Mouse (Mus musculus) heart, postnatal 4 days (tissue): Measurements from ENCODE around the gene Lrrk1. TPM values are rescaled to one million over a fixed set of nuclear protein-coding genes. Genes with fewer than 3 reads are reported as not detected.

Source experiments
- DNase-seq: peaks from one replicate; pipeline ENCODE4 v3.0.0; 2021
- total RNA-seq, 2 experiments: library from RNA; stranded (reverse); gene quantifications; 2 replicates each; pipeline ENCODE4 v1.2.3; 2021

The Lrrk1 gene
- total RNA-seq, 2 experiments from 2014 or later: 11.9 to 14.0 TPM

DNA sequence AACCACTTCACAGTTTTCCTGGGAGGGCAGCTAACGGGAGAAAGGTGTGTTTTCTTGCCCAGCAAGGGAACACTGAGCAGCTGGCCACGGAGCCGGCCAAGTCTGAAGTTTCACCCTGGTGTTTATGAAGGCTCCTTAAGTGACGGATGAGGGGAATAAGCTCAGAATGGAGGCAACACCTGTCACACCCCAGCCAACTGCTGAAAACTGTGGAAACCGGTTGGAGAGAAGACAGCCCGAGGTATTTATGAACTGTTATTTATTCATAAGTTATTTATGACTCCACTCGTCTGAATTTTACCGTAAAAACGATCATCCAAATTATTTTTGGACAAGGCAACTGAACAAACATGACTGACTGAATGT, 90.5 kb downstream of the Lrrk1 start:
- DNase-seq: no peak

DNA sequence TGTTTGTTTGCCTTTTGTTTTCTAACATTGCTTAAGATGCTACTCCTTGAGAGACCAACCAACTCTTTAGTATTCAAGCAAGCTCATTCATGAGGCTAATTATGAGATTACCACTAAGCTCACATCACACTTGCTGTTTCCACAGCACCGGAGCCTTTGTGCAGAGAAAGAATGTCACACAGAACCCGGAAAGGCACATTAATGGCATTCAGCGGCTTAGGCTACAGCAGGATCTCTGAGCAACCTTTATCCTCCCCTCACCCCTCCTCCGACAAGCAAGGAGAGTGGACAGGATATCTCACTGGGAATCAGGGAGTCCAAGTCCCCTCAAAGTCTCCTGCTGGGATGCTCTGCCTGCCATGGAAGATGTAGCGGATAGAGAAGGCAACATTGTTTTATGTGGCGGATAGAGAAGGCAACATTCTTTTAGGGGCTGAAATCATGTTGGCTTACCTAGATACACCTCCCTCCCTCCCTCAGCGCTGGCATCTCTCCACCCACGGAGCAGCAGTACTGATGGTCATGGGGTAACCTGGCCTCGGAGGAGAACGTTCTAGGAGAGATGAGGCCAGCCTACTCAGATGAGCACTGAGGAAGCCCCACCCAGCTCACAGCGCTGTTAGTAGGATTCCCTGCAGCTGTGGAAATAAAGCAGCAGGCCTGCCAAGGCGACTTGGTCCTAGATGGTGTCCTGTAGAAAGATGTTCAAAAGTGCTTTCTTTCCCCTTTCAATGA, 91.1 kb downstream of the Lrrk1 start:
- no peak for DNase-seq

DNA sequence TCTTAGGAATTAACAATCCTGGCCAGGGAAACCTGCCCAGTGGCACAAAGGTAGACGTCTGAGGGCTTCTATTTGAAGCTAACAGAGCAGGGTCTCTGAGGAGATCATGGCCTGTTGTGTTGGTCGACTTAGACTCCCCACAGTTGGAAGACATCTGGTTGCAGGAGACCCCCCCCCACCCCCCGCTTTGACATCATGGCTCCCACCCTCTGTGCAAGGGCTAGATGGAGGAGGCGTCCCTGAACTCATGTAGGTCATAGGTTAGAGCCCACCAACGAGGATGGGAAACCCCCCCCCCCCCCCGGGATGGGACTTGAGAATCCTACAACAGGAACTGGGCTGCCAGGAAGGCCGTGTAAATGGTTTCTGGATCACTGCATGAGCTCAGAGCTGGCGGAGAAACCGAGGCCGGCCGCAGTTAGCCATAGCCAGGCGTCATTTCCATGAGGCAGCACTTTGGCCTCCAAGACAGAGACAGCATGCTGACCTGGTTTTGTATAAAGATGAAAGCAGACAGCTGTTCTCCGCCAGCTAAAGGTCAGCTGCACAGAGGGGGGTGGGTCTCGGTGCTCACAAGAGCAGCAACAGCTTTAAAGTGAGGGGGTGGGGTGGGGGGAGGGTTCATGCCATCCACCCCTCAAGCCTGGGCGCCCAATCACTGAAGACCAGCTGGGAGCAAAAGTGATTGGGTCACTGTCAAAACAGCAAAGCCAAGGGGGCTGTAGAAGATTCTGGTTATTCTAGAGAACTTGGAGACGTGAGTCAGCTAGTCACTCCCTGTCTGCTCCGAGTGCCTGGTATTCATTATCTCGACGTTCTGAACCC, 95.4 kb downstream of the Lrrk1 start:
- DNase-seq: no peak

DNA sequence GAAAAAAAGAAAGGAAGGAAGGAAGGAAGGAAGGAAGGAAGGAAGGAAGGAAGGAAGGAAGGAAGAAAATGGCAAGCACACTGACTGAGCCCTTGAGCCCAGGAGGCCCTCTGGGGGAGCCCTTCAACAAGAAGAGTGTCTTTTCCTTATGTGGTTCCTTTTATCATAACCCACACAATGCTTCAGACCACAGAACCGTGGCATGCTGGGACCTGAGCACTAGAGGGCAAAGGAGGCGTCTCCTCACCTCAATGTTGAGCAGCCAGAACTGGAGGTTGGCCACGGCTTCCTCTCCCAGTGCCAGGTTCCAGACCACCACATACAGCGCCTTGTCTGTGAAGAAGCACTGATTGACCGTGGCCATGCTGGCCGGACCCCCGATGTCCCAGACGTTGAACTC, 96.1 kb downstream of the Lrrk1 start:
- DNase-seq: no peak

DNA sequence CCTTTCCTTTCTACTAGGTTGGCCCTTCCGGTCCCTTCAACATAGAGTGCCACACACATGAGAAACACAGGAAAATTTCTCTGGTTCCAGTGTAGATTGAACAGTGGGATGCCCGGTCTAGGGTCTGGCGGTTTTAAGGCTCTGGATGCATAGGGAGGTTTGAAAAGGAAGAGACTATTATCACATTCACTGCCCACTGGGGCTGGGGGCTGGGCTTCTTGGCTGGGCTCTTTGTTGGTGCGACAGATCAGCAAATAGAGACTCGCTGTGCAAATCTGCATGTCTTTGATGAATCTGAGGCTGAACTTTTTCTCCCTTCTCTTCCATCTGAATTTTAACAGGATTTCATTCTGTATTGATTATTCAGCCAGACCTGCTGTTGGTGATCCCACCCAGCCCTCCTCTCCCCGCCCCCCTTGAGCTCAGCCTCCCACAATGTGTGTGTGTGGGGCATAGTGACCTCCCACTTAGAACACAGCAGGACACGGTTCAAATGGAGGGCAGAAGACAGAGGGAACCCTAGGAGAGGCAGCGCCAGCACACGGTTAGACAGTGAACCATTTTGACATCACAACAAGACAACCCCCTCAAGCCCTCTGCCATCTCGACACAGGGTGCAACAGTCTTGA, 105.1 kb downstream of the Lrrk1 start:
- DNase-seq: no peak

DNA sequence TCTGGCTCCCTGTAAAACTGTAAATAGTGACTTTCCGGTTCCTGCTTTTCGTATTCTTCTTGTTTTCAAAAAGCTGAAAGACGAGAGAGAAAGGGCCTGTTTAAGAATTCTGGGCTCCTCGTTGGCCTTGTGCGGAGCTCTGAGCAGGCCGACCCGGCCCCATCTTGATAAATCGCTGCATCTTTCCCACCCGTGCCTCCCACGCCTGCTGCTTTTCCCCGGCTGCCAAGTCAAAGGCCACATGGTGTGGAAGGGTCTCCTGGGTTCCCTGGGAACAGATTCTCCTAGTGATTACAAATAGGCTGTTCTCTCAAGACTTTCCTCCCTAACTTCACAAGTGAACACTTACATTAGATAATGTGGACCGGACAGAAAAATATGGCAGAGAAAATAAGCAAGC, 105.9 kb downstream of the Lrrk1 start:
- DNase-seq: no peak

DNA sequence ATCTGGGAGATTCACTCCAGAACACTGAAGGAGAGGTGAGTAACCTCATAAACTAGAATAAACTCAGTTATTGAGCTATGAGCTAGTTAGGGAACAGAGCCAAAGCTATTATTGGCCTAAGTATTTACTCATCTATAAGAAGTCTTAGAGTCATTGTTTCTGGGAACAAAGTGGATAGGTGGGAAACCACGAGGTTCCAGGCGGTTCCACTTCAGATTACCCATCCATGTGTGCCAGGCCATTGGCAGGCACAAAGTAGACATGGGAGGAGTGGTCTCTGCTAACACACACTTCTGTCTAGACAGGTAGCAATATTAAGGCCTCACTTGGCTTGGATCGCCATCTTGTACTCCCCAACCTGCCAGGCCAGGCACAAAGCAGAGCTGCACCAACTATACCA, 110.1 kb downstream of the Lrrk1 start:
- no peak for DNase-seq

DNA sequence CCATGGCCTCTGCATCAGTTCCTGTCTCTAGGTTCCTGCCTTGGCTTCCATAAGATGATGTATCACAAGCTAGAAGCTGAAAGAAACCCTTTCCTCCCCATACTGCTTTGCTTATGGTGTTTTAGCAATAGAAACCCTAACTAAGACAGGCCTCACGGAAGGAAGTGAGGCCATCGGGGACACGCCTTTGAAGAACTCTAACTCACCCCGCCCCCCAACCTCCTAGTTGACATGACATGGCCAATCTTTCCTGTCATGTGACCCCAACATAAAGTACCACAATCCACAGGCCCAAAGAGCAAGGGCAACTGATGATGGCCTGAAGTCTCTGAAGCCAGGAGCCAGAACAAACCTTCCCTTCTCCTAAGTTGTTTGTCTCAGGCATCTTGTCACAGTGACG, 114.7 kb downstream of the Lrrk1 start:
- no peak for DNase-seq

DNA sequence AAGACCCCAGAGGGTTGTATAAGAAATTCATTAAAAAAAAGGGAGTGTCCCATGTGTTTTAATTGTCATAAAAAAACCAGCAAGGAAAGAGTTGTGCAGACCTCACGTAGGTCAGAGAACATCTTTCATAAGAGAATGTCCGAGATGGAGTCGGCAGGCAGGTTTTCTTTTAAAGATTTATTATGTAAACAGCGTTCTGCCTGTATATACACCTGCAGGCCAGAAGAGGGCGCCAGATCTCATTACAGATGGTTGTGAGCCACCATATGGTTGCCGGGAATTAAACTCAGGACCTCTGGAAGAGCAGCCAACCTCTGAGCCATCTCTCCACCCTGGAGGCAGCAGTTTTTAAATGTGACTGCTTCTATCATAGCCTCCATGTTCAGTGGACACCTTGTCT, 116.9 kb downstream of the Lrrk1 start:
- DNase-seq: no peak

DNA sequence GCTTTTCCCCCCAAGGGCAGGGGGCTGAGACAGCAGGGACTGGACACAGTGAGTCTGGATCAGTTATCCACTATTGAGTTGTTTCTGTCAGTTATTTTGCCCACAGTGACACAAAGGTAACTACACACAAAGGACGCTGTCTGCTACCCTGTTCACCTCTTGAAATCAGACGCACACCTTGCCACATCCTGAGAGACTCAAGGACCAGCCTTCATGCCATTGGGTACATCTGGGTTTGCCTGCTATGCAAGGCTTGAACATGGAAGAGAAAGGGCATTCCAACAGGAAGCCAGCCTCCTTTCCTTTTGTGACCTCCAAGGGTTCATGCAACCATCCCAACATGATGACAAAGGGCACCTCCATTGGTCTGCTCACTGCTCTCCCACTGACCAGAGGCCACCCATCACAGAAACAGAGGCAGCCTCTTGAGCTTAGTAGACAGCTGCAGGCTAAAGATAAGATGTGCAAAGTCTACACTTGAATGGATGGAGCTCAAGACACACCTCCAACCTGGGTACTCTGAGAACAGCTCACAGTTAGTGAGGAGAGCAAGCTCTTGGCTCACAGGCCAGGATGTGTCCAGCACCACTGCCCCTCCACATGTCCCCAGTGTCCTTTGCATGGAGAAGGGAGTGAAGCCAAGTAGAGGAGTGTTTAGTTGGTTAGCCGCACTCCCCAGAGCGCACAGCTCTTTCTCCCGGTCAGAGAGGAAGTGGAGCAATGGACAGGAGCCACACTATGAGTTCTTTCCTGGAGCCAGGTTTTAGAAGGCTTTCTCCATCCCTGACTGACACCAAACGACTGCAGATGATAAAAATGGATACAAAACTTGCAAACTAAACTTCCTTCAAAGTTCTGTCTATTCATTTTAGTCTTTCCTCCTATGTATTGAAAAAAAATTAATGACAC, 121.0 kb downstream of the Lrrk1 start:
- DNase-seq: no peak

DNA sequence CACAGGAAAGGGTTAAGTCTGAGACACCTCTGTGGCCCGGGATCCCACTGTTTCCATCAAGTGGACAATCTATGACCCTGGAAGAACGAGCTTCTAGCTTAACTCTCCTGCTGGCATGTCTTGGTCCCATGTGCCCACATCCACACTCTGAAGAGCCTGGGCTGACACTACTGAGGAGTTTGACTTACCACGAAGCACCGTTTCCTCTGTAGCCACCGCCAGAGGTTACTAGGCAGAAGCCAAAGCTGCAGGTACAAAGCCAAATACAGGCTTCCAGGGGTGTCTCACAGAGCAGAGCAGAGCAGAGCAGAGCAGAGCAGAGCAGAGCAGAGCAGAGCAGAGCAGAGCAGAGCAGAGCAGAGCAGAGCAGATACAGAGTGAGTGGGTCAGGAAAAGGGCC, 124.7 kb downstream of the Lrrk1 start:
- no peak for DNase-seq

DNA sequence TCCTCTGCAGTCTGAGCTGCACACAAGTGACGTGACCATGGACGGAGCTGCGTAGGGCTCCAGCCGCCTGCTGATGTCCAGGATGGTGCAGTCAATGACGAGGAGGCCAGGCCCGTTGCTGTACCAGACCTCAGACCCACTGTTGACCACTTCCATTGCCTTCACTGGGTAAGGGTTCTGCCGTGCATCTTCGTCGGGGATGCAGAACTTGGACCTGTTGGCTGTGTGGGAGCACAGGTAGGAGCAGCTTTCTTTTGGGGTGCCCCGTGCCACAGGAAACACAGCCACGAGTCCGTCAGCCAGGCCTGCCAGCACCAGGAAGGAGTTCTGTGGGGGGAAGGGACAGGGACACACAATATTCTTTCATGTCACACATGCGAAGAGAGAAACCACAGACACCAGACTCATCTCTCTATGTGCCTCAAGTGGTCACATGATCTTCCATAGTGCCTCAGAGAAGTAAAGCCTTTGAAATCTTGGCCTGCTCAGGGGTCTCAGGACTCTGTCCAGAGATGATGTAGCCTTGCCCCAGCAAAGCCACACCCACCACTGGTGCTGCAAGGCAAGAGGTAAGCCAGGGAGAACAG, 125.5 kb downstream of the Lrrk1 start:
- DNase-seq: no peak

DNA sequence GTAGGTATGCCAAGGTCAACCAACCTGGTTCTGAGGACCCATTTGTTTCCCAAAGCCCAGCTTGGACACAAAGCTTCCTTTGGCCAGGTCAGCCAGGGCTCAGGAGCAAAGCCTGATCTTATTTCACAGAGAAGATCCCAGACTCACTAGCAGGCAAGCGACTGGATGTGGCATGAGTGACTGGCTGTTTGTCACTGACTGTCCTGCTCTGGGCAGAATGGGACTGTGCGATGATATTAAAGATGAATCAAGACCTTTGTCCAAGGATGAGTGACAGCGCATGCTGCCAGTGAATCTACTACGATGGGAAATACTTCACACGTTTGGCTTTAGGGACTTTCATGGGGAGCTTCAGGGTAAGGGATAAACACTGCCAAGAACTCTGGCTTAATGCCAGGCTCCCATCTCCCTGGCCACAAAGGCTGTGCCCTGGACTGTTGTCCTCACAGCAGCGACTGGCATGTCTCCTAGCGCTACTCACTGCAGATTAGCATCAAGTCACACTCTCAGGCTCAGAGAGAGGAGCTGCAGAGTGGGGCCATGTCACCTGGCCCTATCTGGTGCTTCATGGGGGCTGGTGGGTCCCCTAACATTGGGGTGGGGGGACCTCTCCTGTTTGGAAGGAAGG, 127.3 kb downstream of the Lrrk1 start:
- DNase-seq: peak; percentile 47

DNA sequence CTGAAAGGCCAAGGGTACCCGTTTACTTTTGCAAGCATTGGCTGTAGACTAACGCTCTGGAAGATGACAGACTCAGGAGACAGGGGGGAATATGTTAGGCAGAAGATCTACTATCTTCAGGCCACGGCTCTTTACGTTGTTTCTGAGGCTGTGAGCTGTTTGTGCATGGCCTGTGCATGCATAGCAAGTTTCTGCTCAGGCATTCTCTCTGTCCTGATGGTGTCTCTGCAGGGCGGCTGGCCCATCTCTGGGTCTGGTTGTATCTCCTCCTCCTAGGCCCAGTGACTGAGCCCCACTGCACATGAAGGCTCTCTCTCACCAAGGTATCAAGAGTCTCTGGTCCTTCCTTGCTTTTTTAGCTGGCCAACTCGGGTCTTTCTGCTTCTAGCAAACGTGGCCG, 127.9 kb downstream of the Lrrk1 start:
- DNase-seq: no peak

DNA sequence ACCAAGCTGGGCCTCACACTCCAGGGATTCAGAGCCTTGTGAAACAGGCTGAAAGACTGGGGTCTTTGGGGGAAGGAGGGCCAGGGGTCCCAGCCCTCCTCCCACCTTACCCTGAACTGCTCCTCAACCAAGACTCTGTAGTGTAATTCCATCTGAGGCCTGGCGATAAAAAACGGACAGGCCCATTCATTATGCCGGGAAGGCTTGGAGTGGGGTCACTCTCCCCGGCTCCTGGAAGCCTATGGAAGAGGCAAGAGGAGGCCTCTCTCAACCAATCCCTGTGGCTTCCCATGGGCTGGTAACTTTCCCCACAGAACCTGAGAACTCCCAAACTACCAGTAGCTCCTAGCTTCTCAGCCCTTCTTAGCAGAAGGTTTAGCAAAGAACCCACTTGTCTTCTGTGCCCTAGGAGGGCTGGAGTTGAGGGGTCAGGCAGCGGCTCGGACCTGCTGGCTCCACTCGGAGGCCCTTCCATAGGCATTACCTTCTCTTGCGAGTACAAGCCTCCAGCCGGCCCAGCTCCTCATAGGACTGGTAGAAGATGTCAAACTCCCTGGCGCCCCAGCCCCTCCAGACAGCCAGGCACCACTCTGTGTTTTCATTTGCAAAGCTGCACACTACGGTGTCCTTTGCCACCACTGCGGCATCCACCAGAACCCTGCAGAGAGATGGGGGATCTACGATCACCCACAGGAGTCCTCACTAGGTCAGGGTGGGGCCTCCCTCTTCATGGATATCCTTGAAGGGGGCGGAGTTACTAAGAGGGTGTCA, 128.5 kb downstream of the Lrrk1 start:
- no peak for DNase-seq

DNA sequence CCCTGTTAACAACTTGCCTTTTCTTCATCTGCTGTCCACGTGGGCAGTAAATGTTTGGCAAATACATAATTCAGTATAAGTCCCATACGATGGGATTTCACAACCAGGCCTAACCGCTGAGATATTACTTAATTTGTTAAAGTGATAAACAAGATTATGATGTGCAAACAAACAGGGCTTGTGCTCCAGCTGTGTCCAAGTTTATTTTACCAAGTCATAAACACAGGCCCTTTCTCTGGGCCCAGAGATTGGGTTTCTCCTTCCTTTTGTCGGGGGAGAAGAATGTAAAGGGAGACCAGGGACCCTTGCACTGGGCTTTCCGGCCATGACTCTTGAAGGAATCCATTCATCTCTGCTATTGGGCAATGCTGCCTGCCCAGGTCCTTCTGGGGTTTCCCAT, 129.2 kb downstream of the Lrrk1 start:
- DNase-seq: no peak

DNA sequence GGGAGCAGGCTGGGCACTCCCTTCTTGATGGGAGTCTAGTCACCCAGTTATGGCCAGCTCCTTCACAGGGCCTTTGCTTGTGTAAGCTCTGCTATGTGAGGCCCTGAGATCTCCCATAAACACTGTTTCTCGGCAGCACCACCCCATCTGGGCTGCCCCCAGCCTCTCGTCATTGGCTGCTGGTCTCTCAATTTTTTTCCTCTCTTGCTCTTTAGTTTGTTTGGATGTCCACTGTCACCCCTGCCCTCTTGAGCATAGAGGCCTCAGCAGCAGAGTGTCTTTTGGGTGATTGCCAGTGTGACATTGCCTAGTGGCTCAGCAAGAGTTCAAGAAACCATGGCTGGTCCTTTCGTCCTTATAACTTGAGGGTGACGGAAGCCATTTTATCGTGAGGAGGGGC, 130.9 kb downstream of the Lrrk1 start:
- DNase-seq: no peak

DNA sequence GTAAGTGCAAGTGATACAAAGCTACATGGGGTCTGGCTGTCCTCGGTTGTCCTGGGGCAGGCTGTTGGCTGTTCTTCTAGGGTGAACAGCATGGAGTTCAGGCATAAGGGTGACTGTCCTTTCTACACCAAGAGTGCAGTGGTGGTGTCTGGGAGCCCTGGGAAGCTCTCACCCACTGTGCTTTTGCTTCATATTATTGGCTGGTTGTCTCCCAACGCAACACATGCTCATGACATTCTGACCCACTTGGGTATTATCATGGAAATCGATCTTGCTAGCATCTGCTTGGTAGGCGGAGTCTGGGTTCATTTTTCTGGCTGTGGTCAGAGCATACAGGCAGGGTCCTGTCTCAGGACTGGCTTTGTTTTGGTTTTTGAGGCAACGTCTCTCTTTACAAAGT, 131.7 kb downstream of the Lrrk1 start:
- DNase-seq: no peak

DNA sequence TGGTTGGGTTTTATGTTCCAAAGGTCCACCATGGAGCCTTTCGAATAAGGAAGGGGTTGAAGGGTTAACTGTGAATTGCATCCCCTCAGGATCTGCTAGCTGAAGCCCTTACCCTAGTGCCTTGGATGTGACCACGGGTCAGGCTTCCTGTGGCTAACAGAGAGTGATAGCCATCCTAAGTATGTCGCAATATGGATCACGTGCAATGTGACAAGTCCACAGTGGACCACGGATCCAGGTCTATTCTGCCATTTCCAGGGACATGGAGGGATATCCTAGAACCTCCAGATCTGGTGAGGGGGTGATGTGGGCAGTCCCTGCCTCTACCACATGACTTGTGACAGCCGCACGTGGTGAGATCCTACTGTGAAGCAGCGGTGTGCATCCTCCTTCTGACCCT, 133.2 kb downstream of the Lrrk1 start:
- DNase-seq: no peak

DNA sequence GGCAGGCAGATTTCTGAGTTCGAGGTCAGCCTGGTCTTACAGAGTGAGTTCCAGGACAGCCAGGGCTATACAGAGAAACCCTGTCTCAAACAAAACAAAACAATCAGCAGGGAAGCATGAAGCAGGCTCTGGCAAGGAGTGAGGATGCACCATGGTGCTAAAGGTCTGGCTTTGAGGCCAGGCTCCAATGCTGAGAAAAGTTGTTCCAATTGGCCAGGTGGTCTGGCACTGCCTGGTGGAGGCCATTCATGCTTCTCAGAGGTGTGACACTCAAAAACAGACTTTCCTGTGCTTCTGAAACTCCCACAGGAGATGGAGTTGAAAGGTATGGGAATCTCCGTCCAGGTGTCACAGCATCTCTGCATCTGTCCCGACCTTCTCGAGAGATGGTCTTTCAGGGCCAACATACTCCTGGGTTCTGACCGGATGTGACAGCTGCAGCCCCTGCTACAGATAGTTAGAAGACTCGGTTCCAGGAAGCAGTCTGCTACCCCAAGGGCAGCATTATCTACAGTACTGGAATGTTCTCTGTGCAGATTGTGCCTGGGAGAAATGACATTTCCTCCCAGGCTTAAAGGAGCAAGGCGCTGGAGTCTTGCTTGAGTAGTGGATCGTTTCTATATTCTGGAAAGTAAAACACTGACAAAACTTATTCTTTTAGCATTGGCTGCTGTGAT, 134.0 kb downstream of the Lrrk1 start:
- no peak for DNase-seq
